Mouse (Mus musculus): ENCODE data around the gene Pdilt. TPM values are rescaled to one million over a fixed set of nuclear protein-coding genes. Genes with fewer than 3 reads are reported as not detected.
"Not testable (repeated sequence)": the region's sequence is repeated elsewhere in the genome, so short reads cannot be mapped to it uniquely, and the experiment has no call there.

Pdilt gene
- not detected in 2 replicates for polyA plus RNA-seq (2016; fragmentation: Nextera tagmentation; extraction: Ambion mirVana)

DNA sequence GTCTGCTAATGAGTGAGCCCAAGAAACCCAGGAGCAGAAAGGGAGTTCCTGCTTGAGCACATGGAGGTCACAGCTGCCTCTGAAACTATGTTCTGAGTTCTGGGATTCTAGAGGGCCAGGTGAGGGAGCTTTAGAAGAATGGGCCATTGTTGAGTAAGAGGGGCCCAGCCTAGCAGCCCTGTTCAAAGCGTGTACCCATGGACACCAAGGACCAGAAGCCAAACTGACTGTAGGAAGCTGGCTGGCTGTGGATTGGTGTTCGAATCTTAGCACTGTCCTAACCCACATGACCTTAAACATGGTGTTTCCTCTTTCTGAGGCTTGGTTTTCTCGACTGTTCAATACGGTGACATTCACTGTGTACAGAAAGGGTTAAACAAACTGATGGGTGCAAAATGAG, at the start of gene Pdilt:
Pdilt (minus strand) TSS at position 101 of the 400 bp plus-strand sequence.
- no peaks in the 10 kb centered on the region for H3K9me3 ChIP-seq (replicated peaks)
- no peak for DNase-seq (ENCODE audit: low spot score)
- no peaks in the 10 kb centered on the region for H3K4me1 ChIP-seq
- 83% methylated on average over 4 of the region's 4 CpGs for WGBS
- H3K36me3 ChIP-seq = no peaks in the 10 kb centered on the region
- no peak within 1 kb of the TSS for H3K4me3 ChIP-seq
- H3K27me3 ChIP-seq (ENCODE audit: low read depth, poor library complexity, severe bottlenecking) = no peaks in the 10 kb centered on the region
- no peak within 1 kb of the TSS for H3K27ac ChIP-seq

DNA sequence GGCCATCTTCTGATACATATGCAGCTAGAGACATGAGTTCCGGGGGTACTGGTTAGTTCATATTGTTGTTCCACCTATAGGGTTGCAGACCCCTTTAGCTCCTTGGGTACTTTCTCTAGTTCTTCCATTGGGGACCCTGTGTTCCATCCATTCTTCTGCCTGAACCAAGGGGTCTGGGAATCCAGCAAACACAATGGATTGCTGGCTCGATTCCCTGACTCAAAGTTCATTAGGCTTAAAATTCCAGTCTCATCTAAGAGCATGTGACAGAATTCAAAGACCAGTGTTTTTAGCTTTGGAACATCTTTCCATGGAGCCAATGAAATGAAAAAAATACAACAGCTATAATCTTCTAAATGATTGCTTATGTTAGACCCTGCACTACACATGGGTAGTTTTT, 39.2 kb upstream of the Pdilt start:
- 90% methylated on average over 2 of the region's 2 CpGs for WGBS
- not testable (repeated sequence) for H3K27me3 ChIP-seq (ENCODE audit: low read depth, poor library complexity, severe bottlenecking); H3K9me3 ChIP-seq (replicated peaks); H3K27ac ChIP-seq; H3K36me3 ChIP-seq; DNase-seq (ENCODE audit: low spot score); H3K4me1 ChIP-seq; H3K4me3 ChIP-seq

DNA sequence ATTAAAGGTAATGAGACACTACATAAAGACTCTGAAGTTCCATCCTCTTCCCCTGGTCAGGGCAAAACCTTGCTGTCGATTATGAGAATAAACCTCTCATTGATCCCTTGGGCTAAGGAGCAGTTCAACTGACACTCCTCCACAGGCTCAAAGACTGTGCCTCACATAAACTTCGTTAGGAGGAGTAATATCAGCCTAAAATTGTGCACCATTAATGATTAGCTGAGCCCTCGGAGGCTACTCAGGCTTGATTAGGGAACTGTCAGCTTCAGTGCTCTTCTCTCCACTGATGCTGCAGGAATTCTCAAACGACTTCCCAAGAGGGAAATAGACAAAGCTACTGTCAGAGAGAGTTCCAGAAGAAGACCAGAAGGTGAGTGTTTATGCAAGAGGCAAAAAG, 38.2 kb upstream of the Pdilt start:
- Histone ChIP-seq H3K4me1 (no peaks in the 10 kb centered on the region), H3K36me3 (no peaks in the 10 kb centered on the region), H3K4me3 (no peak overlapping the region), H3K27me3 (ENCODE audit: low read depth, poor library complexity, severe bottlenecking) (no peaks in the 10 kb centered on the region), H3K9me3 (replicated peaks) (no peaks in the 10 kb centered on the region), H3K27ac (no peak overlapping the region)
- DNase-seq (ENCODE audit: low spot score) = no peak
- 65% methylated on average over 4 of the region's 4 CpGs for WGBS

- no peak for DNase-seq (ENCODE audit: low spot score)
- no peak overlapping the region for H3K4me3 ChIP-seq
- no peaks in the 10 kb centered on the region for H3K4me1 ChIP-seq
- no peaks in the 10 kb centered on the region for H3K27me3 ChIP-seq (ENCODE audit: low read depth, poor library complexity, severe bottlenecking)
- H3K27ac ChIP-seq = no peak overlapping the region
- 86% methylated on average over 3 of the region's 3 CpGs for WGBS
- H3K9me3 ChIP-seq (replicated peaks) = no peaks in the 10 kb centered on the region
- H3K36me3 ChIP-seq = no peaks in the 10 kb centered on the region
Measured at GRCm38 (mm10) chr7:119560452-119560835, 37.2 kb upstream of the Pdilt start.

DNA sequence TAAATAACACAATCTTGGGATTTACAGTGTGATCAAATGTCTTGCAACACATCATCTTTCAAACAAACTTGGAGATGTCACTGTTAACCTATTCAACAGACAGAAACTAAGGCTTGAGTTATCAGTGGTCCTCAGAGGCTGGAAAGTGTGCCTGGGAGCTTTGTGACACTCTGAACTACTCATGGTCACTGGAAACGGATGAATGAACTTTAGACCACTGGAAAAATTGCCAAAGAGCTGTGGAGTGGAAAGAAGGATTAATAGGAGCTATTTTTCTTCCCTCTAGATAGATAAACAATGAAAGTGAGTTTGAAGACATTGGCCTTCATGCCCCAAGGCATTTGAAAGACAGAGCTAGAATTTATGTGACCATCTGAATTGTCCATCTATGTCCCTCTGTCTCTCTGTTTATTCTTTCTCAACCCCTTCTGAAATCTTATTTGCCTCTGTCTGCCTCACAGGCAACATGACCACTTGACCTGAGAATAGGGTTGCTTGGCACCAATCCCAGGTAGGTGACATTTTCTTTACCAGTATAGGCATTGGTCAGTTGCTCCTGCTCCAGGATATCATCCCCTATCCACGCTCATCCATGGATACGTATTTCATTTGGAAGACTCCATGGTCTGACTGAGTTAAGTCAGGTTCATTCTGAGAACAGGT, 36.6 kb upstream of the Pdilt start:
- no peaks in the 10 kb centered on the region for H3K4me1 ChIP-seq
- WGBS = 85% methylated on average over 3 of the region's 3 CpGs
- H3K36me3 ChIP-seq = no peaks in the 10 kb centered on the region
- no peak overlapping the region for H3K27ac ChIP-seq
- H3K4me3 ChIP-seq = no peak overlapping the region
- DNase-seq (ENCODE audit: low spot score) = no peak
- no peaks in the 10 kb centered on the region for H3K9me3 ChIP-seq (replicated peaks)
- H3K27me3 ChIP-seq (ENCODE audit: low read depth, poor library complexity, severe bottlenecking) = no peaks in the 10 kb centered on the region

- no peaks in the 10 kb centered on the region for H3K36me3 ChIP-seq
- H3K9me3 ChIP-seq (replicated peaks) = no peaks in the 10 kb centered on the region
- no peaks in the 10 kb centered on the region for H3K4me1 ChIP-seq
- H3K27me3 ChIP-seq (ENCODE audit: low read depth, poor library complexity, severe bottlenecking) = no peaks in the 10 kb centered on the region
- no peak within 1 kb of the TSS for H3K4me3 ChIP-seq
- no peak within 1 kb of the TSS for H3K27ac ChIP-seq
- no peak for DNase-seq (ENCODE audit: low spot score)
- 85% methylated on average over 1 of the region's 1 CpGs for WGBS
Measured at GRCm38 (mm10) chr7:119554040-119554439, 30.8 kb upstream of the Pdilt start, which contains the start of gene Acsm2. TSS of gene Acsm2 (plus strand) at chr7:119554340.

- no peaks in the 10 kb centered on the region for H3K27me3 ChIP-seq (ENCODE audit: low read depth, poor library complexity, severe bottlenecking)
- DNase-seq (ENCODE audit: low spot score) = no peak
- H3K9me3 ChIP-seq (replicated peaks) = no peaks in the 10 kb centered on the region
- no peak overlapping the region for H3K4me3 ChIP-seq
- H3K4me1 ChIP-seq = no peaks in the 10 kb centered on the region
- no peak overlapping the region for H3K27ac ChIP-seq
- no peaks in the 10 kb centered on the region for H3K36me3 ChIP-seq
- 87% methylated on average over 3 of the region's 3 CpGs for WGBS
Measured at GRCm38 (mm10) chr7:119550471-119551222, 27.4 kb upstream of the Pdilt start.

DNA sequence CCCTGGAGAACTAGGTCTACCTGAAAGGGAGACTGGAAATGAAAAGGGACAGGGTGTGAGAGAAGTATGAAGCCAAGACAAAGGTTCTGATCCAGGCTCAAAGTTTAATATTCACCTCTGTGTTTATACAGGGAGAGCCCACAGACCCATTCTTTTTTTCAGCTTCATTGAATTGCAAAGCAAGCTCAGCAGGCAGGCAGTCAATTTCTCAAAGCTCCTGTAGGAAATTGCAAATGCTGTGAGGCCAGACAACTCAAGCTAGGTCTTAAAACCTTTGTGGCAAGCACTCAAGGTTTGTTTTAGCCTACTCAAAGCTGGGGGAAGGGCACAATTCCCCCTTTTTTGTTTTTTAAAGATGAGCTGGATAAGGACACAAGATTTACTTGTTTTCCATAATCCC, 22.3 kb upstream of the Pdilt start:
- Histone ChIP-seq H3K4me3 (no peak overlapping the region), H3K27ac (no peak overlapping the region), H3K36me3 (no peaks in the 10 kb centered on the region), H3K4me1 (no peaks in the 10 kb centered on the region), H3K27me3 (ENCODE audit: low read depth, poor library complexity, severe bottlenecking) (no peaks in the 10 kb centered on the region), H3K9me3 (replicated peaks) (no peaks in the 10 kb centered on the region)
- no peak for DNase-seq (ENCODE audit: low spot score)

DNA sequence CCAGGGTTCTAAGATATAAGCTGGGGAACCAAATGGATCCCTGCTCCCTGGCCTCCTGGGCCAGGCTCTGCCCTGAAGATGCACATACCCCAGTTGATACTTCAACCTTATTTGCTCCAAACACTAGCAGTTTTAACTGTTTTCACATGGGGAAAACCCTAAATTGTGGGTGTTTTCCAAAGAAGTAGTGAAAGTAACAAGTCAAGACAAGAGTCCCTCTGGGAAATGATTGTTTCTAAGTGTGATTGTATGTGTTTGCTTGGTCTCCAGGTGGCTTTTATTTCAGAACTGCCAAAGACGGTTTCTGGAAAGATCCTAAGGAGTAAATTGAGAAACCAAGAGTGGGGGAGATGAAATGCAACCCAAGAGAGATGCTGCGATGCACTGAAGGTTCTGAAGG, 19.2 kb upstream of the Pdilt start:
- Histone ChIP-seq H3K27me3 (ENCODE audit: low read depth, poor library complexity, severe bottlenecking) (no peaks in the 10 kb centered on the region), H3K9me3 (replicated peaks) (no peaks in the 10 kb centered on the region), H3K4me3 (no peak overlapping the region), H3K4me1 (no peaks in the 10 kb centered on the region), H3K36me3 (no peaks in the 10 kb centered on the region), H3K27ac (no peak overlapping the region)
- 83% methylated on average over 2 of the region's 2 CpGs for WGBS
- DNase-seq (ENCODE audit: low spot score) = no peak

- DNase-seq (ENCODE audit: low spot score) = no peak
- Histone ChIP-seq H3K4me1 (no peaks in the 10 kb centered on the region), H3K9me3 (replicated peaks) (no peaks in the 10 kb centered on the region), H3K27me3 (ENCODE audit: low read depth, poor library complexity, severe bottlenecking) (no peaks in the 10 kb centered on the region), H3K36me3 (no peaks in the 10 kb centered on the region), H3K27ac (no peak overlapping the region), H3K4me3 (no peak overlapping the region)
- WGBS = 88% methylated on average over 2 of the region's 2 CpGs
Measured at GRCm38 (mm10) chr7:119534389-119534788, 11.1 kb upstream of the Pdilt start.

DNA sequence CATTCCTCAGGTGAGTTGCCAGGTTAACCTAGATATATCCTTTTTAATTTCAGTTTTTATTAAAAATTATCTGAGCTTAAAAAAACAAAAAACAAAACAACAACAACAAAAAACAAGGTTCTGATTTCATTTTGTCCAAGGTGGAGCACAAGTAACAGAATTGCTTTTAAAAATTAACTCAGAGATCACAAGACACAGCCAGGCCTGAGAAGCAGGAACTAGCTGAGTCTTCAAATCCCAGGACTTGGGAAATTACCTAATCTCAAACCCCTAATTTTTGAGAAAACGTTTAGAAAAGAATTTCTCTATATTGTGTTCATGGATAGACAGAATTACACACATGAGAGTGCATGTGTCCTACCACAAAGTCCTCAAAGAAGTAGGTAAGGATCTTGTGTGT, 9.6 kb upstream of the Pdilt start:
- 70% methylated on average over 1 of the region's 1 CpGs for WGBS
- no peaks in the 10 kb centered on the region for H3K27me3 ChIP-seq (ENCODE audit: low read depth, poor library complexity, severe bottlenecking)

DNA sequence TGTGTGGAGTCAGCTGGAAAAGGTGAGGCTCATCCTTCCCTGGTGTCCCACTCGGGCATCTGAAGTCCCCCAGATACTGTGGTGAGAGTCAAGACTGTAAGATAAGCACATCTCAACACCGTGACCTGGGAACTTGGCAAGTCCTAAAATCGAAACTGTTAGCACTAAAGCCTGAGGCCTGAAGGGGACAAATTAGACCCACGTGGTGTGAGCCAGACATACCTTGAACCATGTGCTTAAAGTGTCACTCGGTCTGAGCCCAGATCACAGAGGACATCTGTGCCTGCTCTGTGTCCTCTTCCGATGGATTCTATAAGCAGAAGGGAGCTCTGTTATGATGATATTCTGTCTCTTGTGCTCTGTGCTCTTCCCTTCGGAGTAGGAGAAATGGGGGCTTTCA, 5.3 kb upstream of the Pdilt start:
- Histone ChIP-seq H3K9me3 (replicated peaks) (no peaks in the 10 kb centered on the region), H3K27me3 (ENCODE audit: low read depth, poor library complexity, severe bottlenecking) (no peaks in the 10 kb centered on the region), H3K36me3 (no peaks in the 10 kb centered on the region), H3K4me1 (no peaks in the 10 kb centered on the region), H3K4me3 (no peak overlapping the region), H3K27ac (no peak overlapping the region)
- no peak for DNase-seq (ENCODE audit: low spot score)
- WGBS = 67% methylated on average over 7 of the region's 7 CpGs

More for the DNA sequence above, 9.6 kb upstream of the Pdilt start:
- Histone ChIP-seq H3K27ac (no peak overlapping the region), H3K36me3 (no peaks in the 10 kb centered on the region), H3K4me3 (no peak overlapping the region), H3K9me3 (replicated peaks) (no peaks in the 10 kb centered on the region), H3K4me1 (no peaks in the 10 kb centered on the region)
- DNase-seq (ENCODE audit: low spot score) = no peak

GRCm38 (mm10) chr7:119527548-119527947, 4.3 kb upstream of the Pdilt start:
- no peaks in the 10 kb centered on the region for H3K4me1 ChIP-seq
- WGBS = 62% methylated on average over 2 of the region's 2 CpGs
- H3K27me3 ChIP-seq (ENCODE audit: low read depth, poor library complexity, severe bottlenecking) = no peaks in the 10 kb centered on the region
- no peaks in the 10 kb centered on the region for H3K9me3 ChIP-seq (replicated peaks)
- H3K36me3 ChIP-seq = no peaks in the 10 kb centered on the region
- H3K27ac ChIP-seq = no peak overlapping the region
- H3K4me3 ChIP-seq = no peak overlapping the region
- DNase-seq (ENCODE audit: low spot score) = no peak
